Mouse (Mus musculus) left cerebral cortex, postnatal 25 days (tissue): ENCODE measurements around the gene Rin3. TPM values are rescaled to one million over a fixed set of nuclear protein-coding genes. Genes with fewer than 3 reads are reported as not detected.

ENCODE experiments used
- DNase-seq, 2 experiments: peaks; one replicate each; pipeline ENCODE4 v3.0.0; 2022; ENCODE audit warnings: low spot score in 2 of 2, mixed read lengths in 1 of 2
- intact Hi-C: fragments of 180-260 bp; cut with DNase I; formaldehyde crosslinking; loops from one replicate; pipeline ENCODE4 v1.15.1; 2025
- total RNA-seq, 2 experiments: library from RNA; stranded (reverse); gene quantifications; 2 replicates each; pipeline ENCODE4 v1.2.3; 2021

Gene Rin3
- total RNA-seq, 2 experiments from 2014 or later = 2.7 to 3.1 TPM

DNA sequence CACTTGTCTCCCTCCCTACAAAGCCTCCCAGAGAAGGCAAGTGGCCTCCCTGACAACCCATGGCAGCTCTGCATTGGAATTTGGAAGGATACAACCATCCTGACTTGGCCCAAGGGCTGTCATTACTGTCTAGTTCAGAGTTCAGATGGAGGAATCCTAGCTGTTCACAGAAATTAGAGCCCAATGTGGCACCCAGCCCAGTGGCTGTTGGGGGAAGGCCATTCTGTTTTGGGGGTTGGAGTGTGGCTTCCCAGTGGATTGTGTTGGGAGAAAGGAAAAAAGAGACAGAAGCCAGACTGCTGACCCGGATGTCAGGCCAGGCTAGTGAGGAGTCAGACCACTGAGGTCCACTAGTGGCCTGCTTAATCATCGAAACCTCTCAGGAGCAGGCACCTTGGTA is 40.5 kb downstream of the Rin3 start:
- intact Hi-C loops = no loop called here
- no peak for DNase-seq

- intact Hi-C loops = no loop called here
- no peak for DNase-seq
These were observed 41.5 kb downstream of the Rin3 start for GRCm38 (mm10) chr12:102324156-102324885.

DNA sequence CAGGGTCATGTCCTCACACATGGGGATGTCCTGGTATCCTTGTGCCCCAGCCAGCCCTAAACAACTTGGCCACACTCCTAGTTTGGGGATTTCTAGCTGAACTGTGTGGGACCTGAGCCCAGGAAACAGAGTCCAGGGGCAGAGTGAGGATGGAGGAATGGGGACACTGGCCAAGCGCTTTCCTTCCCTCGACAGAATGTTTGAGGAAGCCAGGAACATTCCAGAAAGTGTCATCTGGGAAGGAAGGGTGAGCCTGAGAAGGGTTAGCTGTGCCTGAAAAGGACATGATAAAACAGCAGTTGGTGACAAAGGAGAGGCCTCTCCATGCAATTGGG is 42.0 kb downstream of the Rin3 start:
- intact Hi-C loops = no loop called here

DNA sequence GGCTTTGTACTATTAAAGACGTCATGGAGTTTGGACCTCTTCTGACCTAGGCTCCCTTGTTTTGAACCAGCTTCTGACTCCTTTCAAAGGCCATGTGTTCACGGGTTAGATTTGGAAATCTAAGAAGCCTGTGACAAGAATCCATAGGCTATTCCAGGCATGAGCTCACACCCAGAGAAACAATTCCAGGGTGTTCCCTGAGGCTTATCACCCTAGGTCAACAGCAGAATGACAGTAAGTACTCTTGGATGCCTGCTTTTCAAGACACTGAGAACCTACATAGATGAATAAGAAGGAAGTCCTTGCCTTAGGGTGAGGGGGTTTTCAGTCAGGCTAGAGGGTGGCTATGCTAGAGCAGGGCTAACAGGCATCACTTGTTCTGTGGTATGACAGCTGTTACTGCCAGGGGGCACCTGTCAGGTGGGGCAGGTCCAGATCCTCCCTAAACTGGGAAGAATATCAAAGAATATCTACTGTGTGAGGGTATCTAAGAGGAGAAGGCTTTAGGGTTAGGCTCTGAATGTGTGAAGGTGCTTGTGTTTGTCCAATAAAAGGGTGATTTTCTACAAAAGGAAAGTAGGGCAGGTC is 44.0 kb downstream of the Rin3 start:
- no peak for DNase-seq
- intact Hi-C loops = no loop called here

More for the DNA sequence above, 42.0 kb downstream of the Rin3 start:
- no peak for DNase-seq

- DNase-seq = no peak
- intact Hi-C loops = no loop called here
These were observed 44.7 kb downstream of the Rin3 start for GRCm38 (mm10) chr12:102327525-102327924.

DNA sequence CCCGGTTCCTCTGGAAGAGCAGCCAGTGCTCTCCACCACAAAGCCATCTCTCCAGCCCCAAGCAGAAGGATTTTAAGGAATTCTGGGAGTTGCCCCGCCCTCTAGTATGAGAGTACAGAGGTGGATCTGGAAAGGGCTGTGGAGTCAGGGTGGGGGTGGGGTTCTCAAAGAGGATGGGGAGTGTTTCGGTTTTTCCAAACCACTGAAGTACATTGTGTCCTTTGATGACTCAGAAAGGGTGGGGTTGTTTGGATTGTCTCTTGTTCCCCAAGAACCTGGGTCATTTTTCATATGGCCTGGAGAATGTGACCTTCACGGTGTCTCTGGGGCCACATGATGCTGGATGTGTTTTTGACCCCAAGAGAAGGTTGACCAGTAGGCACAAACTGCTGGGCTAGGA is 45.2 kb downstream of the Rin3 start:
- intact Hi-C loops = no loop called here
- no peak for DNase-seq

GRCm38 (mm10) chr12:102330188-102330587 is 47.3 kb downstream of the Rin3 start:
- no peak for DNase-seq
- intact Hi-C loops = no loop called here

DNA sequence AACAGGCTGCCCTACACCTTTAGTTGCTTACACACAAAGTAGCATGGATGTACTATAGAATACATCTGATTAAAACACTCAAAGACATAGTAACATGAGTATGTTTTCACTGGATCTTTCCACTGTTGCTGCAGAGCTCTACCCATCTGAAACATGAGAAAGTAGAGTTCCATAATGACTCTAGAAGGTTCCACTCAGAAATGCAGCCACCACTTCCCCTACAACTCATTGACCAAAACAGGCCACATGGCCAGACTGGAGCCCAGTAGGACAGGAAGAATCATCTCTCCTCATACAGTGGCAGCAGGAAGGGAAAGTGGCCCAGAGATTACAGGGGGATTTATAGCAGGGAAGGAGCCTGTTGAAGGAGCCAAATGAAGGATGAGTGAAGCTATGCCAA is 47.9 kb downstream of the Rin3 start:
- intact Hi-C loops = no loop called here
- DNase-seq = no peak

GRCm38 (mm10) chr12:102333101-102333500 is 50.3 kb downstream of the Rin3 start:
- intact Hi-C loops = no loop called here
- no peak for DNase-seq

GRCm38 (mm10) chr12:102339085-102339484 is 56.2 kb downstream of the Rin3 start:
- intact Hi-C loops = no loop called here
- DNase-seq = peak in 1 of 2 experiments; percentile 11

DNA sequence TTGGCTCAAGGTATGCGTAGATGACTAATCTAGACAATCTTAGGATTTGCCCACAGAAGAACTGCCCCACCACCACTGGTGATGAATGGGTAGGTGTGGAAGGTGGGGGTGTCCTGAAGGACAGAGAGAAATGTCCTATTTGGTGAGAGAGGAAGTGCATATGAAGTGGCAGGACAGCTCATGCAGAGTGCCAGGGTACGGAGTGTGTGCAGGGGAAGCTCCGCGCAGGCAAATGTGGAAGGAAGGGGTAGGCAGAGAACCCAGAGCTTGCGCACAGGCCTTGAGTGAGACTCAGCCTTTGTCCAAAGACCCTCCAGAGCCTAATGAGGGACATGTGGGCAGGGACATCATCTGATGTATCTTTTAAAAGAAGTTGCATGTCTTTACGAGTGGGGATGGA is 57.6 kb downstream of the Rin3 start:
- no peak for DNase-seq
- intact Hi-C loops = no loop called here

- DNase-seq = no peak
- intact Hi-C loops = no loop called here
These were observed 59.3 kb downstream of the Rin3 start for GRCm38 (mm10) chr12:102342147-102342546.

DNA sequence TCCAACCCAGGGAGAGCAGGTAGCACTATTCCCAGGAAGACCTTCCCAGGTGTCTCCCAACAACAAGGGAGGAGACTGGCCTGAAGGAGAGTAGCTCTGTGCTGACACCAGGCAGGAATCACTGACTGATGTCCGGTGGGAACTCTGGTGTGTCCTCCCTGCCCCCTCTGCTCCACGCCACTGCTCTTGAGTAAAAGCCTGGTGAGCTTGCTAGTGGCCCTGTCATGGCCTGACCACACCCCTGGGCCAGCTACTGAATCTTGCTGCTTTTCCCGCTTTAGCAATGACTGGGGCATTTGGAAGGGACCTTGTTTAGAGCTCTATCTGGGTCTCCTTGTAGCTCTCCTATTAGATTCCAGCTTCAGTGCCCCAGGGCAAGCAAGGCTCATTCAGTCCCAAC is 59.8 kb downstream of the Rin3 start:
- no peak for DNase-seq
- intact Hi-C loops = no loop called here

GRCm38 (mm10) chr12:102345031-102345815 is 62.4 kb downstream of the Rin3 start:
- peak in 1 of 2 experiments; percentile 5 for DNase-seq
- intact Hi-C loops = loop anchor here (5.0 kb wide), 1 partner anchor 203 kb away; no protein-coding TSS in a partner anchor

- DNase-seq = peak; percentile 34 to 51
- intact Hi-C loops = loop anchor here (5.0 kb wide), 1 partner anchor 204 kb away; no protein-coding TSS in a partner anchor
These were observed 63.7 kb downstream of the Rin3 start for GRCm38 (mm10) chr12:102346507-102346906.

- intact Hi-C loops = loop anchor here (5.0 kb wide), 1 partner anchor 206 kb away; no protein-coding TSS in a partner anchor
- DNase-seq = no peak
These were observed 65.6 kb downstream of the Rin3 start for GRCm38 (mm10) chr12:102348447-102348846.

DNA sequence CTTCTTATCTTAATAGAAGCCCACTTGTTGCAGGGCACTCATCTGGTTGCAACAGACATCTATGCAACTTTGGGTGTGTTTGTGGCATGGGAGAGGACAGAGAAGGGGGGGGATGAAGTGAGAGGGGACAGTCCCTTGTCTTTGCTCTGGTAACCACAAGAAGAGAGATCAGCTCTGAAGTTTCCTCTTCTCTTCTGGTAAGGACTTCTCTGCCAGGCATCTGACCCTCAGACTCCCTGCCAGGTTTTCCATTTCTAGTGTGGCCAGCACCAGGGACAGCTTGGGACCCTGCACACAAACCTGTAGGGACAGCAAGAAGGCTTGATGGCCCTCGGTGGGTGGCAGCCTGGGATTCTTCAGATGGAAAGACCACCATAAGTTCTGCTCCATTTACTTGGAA is 68.1 kb downstream of the Rin3 start:
- intact Hi-C loops = no loop called here
- DNase-seq = no peak

DNA sequence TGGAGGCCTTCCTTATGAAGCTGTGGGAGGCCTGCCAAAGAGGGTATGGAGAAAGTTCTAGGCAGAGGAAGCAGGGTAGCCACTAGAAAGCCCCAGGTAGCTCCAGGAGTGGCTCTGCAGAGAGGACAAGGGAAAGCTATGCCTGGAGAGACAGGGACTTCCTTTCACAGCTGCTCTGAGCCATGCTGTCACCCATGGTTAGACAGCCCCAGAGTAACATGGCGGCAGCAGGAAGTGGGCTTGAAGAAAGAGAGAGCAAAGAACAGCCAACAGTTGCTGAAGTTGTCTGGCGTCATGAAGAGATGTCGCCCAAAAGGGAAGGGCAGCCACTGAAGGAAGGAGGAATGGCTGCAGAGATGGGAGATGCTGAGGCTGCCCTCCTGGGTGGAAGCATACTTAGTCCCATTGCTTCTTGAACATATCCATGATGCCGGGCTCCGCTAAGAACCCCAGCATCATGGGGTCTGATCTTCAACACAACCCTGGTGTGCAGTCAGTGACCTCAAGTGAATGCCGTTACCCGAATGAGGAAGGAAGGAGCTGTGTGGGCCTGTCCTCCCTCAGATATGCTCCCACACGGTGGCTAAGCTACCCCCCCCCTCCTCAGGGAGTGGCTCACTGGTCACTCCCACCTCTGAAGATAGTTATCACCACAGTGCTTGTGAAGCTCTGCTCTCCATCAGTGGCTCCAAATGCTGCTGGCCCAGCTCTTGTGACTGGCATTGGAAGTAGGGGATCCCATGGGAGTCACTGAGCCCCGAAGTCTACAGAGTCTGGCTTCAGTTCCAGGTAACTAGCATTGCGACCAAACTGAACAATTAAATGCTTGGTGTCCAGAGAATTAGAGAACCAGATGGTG is 71.5 kb downstream of the Rin3 start:
- intact Hi-C loops = no loop called here
- DNase-seq = no peak

- no peak for DNase-seq
- intact Hi-C loops = no loop called here
These were observed 72.9 kb downstream of the Rin3 start for GRCm38 (mm10) chr12:102355784-102356183.

DNA sequence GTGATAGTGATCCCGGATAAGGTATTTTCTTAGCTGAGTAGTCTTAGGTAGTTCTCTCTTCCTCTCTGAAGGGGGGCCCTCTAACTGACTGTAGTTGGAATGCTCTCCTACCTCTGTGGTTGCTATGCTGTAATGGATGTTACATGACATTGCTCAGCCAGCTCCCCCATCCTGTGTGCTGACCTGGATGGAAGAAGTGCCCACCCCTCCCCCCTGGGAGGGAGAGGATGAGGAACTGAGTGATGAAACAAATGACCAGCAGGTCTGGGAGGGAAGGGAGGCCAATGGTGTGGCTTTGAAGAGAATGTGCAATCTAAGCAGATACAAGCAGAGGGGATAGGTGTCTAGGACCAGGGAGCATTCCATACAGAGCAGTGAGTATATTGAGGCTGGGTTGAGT is 73.9 kb downstream of the Rin3 start:
- no peak for DNase-seq
- intact Hi-C loops = no loop called here
